Mouse (Mus musculus) kidney, postnatal 0 days (tissue): ENCODE data around the gene Unc13d. TPM values are rescaled to one million over a fixed set of nuclear protein-coding genes. Genes with fewer than 3 reads are reported as not detected.
"Not testable (repeated sequence)": the region's sequence is repeated elsewhere in the genome, so short reads cannot be mapped to it uniquely, and the experiment has no call there.

Experiments
- ATAC-seq: fragments of 200-750 bp; cut with Nextera tagmentation; replicated peaks from 2 replicates; pipeline ENCODE4 v1.8.0; 2017; ENCODE audit warnings: low read depth, moderate number of reproducible peaks, moderate TSS enrichment, moderate library complexity; ENCODE audit not compliant: low FRiP score
- DNase-seq: peaks from one replicate; pipeline ENCODE4 v3.0.0-alpha.2; 2016; ENCODE audit warnings: low spot score
- H3K27ac ChIP-seq: fragments of 300-500 bp; sonication (generic); 2 replicates; pipeline ENCODE4 v1.5.1; 2014; ENCODE audit warnings: mild to moderate bottlenecking
- H3K27me3 ChIP-seq: fragments of 300-500 bp; sonication (generic); 2 replicates; pipeline ENCODE4 v1.6.1; 2014; ENCODE audit warnings: low read length, mixed read lengths; ENCODE audit not compliant: insufficient read depth
- H3K36me3 ChIP-seq: fragments of 300-500 bp; sonication (generic); 2 replicates; pipeline ENCODE4 v1.6.1; 2014; ENCODE audit warnings: low read length, mixed read lengths; ENCODE audit not compliant: insufficient read depth
- H3K4me1 ChIP-seq: fragments of 300-500 bp; sonication (generic); replicated peaks from 2 replicates; pipeline ENCODE4 v1.6.1; 2014; ENCODE audit warnings: antibody characterized with exemption, low read length, mixed read lengths; ENCODE audit not compliant: insufficient read depth
- H3K4me2 ChIP-seq: fragments of 300-500 bp; sonication (generic); 2 replicates; pipeline ENCODE4 v1.6.1; 2014; ENCODE audit warnings: mild to moderate bottlenecking, low read length, moderate library complexity, mixed read lengths
- H3K4me3 ChIP-seq: fragments of 300-500 bp; sonication (generic); replicated peaks from 2 replicates; pipeline ENCODE4 v1.5.1; 2014; ENCODE audit warnings: low read depth, low read length
- H3K9ac ChIP-seq: fragments of 300-500 bp; sonication (generic); 2 replicates; pipeline ENCODE4 v1.6.1; 2014; ENCODE audit warnings: low read depth, low read length
- H3K9me3 ChIP-seq: fragments of 300-500 bp; sonication (generic); replicated peaks from 2 replicates; pipeline ENCODE4 v1.6.1; 2016; ENCODE audit warnings: low read length, inconsistent platforms, mixed read lengths
- CTCF ChIP-seq: IDR thresholded peaks from 2 replicates; pipeline ENCODE4 v1.5.1; 2016; ENCODE audit warnings: antibody characterized with exemption, low read depth, mild to moderate bottlenecking, moderate library complexity
- WGBS: fragments of 180-500 bp; shearing (Covaris S2); extraction: QIAGEN DNeasy Blood & Tissue Kit; methylation state at CpG from one replicate; pipeline ENCODE4 v1.1.7; 2014; 5-methylcytosine and 5-hydroxymethylcytosine counted together
- polyA plus RNA-seq: library from polyadenylated mRNA; unstranded; fragments of >200 nt; fragmentation: Nextera tagmentation; extraction: Ambion mirVana; gene quantifications from 2 replicates; pipeline ENCODE4 v1.2.1, GENCODE M21; 2015

Unc13d gene
- polyA plus RNA-seq, 1 experiment from 2014 or later: 0.54 TPM

DNA sequence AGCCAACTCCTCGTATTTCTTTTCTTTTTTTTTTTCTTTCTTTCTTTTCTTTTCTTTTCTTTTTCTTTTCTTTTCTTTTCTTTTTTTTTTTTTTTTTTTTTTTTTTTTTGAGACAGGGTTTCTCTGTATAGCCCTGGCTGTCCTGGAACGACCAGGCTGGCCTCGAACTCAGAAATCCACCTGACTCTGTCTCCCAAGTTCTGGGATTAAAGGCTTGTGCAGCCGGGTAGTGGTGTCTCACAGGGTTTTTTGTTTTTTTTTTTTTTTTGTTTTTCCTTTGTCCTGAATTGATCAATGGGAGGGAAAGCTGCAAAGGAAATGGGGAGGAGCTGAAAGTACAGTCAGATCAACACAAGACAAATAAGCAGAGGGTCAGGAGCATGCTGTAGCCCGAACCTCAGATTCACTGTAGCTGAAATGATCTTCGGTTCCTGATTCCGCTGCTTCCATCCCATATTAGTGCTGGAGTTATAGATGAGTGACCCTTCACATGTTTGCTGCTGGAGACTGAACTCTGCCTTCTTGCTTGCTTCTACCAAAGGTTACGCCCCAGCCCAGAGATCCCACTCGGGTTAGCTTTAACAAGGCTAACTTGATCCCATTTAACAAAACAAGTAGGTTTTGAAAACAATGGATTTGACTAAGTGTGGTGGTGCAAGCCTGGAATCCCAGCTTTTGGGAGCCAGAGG is 49.4 kb downstream of the Unc13d start:
- no peak for TF ChIP-seq CTCF
- Histone ChIP-seq H3K27me3 (no peaks in the 10 kb centered on the region), H3K27ac (no peak overlapping the region)

DNA sequence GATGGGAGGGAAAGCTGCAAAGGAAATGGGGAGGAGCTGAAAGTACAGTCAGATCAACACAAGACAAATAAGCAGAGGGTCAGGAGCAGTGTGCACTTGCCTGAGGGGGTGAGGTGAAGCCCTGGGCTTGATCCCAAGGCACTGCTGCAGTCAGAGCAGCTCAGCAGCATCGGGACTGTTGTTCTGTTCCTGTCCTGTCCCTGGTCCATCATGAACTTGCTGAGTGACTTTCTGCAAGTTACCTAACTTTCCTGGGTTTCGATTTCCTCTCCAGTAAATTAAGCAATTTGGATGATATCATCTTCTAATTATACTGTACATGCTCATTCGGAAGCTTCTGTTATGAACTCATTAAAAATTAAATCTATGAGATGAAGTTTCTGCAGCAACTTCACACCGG is 50.0 kb downstream of the Unc13d start, which contains the start of gene H3f3b:
Gene H3f3b (minus strand): TSS at position 207 of the 400 bp plus-strand sequence.
- ATAC-seq: no peak
- no peak within 1 kb of the TSS for H3K27ac ChIP-seq
- DNase-seq: no peak

More for the DNA sequence above, 49.4 kb downstream of the Unc13d start:
- 0 out of 2 replicates have a peak, but pooled peaks cover 4% of the 10 kb centered on the region for H3K36me3 ChIP-seq
- WGBS: 83% methylated on average over 9 of the region's 9 CpGs
- H3K4me2 ChIP-seq: no peak overlapping the region
- H3K4me1 ChIP-seq: peaks cover 10% of the 10 kb centered on the region
- DNase-seq (no peak), ATAC-seq (no peak)
- no peaks in the 10 kb centered on the region for H3K9me3 ChIP-seq
- H3K9ac ChIP-seq: no peak overlapping the region
- no peak overlapping the region for H3K4me3 ChIP-seq

DNA sequence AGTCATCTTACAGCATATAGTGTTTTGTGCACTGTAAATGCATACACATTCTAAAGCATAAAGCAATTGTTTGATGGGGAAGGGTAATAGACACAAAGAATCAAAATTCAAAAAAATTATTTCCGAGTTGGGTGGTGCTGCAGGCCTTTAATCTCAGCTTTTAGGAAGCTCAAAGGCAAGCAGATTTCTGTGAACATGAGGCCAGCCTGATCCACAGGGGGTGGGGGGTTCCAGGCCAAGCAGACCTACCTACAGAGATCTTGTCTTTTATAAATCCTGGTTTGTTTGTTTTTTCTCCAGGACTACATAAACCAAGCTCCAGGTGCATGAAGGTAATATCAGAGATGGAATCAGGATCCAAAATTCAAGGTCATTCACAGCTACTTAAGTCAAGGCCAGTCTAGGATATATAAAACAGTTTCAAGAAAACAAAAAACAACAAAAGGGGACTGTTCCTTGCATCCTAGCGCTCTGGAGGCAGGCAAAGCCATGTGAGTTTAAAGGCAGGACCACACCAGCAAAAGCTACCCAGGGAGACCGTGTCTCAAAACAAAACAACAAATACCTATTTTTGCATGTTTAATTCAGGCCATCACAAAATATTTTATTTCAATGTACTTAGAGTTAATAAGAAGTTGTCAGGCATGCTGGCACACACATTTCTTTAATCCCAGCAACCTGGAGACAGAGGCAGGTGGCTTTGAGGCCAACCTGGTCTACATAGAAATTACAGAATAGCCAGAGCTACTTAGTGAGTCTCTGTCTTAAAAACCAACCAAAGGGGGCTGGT is 52.5 kb downstream of the Unc13d start:
- WGBS: 92% methylated on average over 3 of the region's 3 CpGs
- no peak overlapping the region for H3K9ac ChIP-seq
- H3K27me3 ChIP-seq: no peaks in the 10 kb centered on the region
- no peaks in the 10 kb centered on the region for H3K4me1 ChIP-seq
- ATAC-seq (no peak), DNase-seq (no peak)
- H3K9me3 ChIP-seq: no peaks in the 10 kb centered on the region
- H3K27ac ChIP-seq: no peak overlapping the region
- no peak for TF ChIP-seq CTCF
- no peak overlapping the region for H3K4me3 ChIP-seq
- peaks cover 9% of the 10 kb centered on the region for H3K36me3 ChIP-seq
- H3K4me2 ChIP-seq: no peak overlapping the region

More for the DNA sequence above, 50.0 kb downstream of the Unc13d start, which contains the start of gene H3f3b:
- no peak within 1 kb of the TSS for H3K4me2 ChIP-seq
- no peaks in the 10 kb centered on the region for H3K27me3 ChIP-seq
- no peak within 1 kb of the TSS for H3K4me3 ChIP-seq
- H3K9ac ChIP-seq: no peak within 1 kb of the TSS
- H3K4me1 ChIP-seq: peaks cover 10% of the 10 kb centered on the region
- H3K36me3 ChIP-seq: 0 out of 2 replicates have a peak, but pooled peaks cover 5% of the 10 kb centered on the region
- no peaks in the 10 kb centered on the region for H3K9me3 ChIP-seq
- TF ChIP-seq CTCF: no peak
- 70% methylated on average over 4 of the region's 4 CpGs for WGBS

DNA sequence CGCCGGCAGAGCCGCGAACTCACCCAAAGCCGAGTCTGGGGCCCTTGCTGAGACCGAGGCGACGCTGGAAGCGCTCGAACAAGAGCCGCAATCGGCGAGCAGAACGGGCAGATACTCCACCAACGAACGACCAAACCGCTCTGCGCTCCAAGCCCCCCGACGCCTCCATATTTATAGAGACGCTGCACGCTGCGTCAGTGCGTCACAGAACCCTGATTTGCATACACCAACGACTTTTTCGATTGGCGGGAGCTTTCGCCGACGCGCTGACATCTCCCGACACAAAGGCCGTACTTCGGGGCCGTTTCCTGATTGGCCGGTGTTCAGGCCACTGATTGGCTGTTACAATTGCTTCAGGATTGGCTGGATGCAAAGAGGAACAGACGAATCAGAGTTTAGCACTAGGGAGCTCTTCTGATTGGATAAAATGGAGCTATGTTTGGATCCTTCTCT is 53.4 kb downstream of the Unc13d start:
- Histone ChIP-seq H3K9me3 (no peaks in the 10 kb centered on the region), H3K4me3 (peak overlapping the region; percentile 94), H3K36me3 (peaks cover 9% of the 10 kb centered on the region), H3K4me2 (no peak overlapping the region), H3K27ac (peak overlapping the region; percentile 95), H3K9ac (peak overlapping the region; percentile 99), H3K27me3 (no peaks in the 10 kb centered on the region), H3K4me1 (no peaks in the 10 kb centered on the region)
- ATAC-seq (peak; percentile 90), DNase-seq (peak; percentile 100)
- WGBS: under 1% methylated on average over 37 of the region's 37 CpGs
- TF ChIP-seq CTCF: no peak

DNA sequence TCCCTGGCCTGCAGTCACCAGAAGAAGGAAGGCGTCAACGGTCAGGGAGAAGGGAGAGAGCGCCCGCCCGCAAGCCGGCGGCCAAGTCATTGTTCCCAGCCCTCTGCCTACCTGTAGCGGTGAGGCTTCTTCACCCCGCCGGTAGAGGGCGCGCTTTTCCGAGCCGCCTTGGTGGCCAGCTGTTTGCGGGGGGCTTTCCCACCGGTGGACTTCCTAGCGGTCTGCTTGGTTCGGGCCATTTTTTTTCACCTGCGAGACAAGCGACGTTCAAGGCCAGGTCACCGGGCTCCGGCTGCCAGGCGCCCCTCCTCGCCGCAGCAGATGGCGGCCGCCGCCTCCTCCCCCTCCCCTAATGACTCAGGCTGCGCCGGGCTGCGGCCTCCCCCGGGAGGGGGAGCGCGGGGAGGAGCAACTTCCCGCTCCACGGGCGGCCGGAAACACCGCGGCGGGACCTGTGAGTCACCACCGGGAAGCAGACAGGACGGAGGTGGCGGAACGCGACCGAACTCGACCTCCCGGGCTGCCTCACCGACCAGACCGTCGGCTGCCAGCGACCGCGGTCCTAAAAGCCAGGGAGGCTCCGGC is 53.9 kb downstream of the Unc13d start:
- Histone ChIP-seq H3K4me3 (peak overlapping the region; percentile 94), H3K9me3 (no peaks in the 10 kb centered on the region), H3K27ac (peak overlapping the region; percentile 95), H3K9ac (peak overlapping the region; percentile 99), H3K4me1 (no peaks in the 10 kb centered on the region), H3K27me3 (no peaks in the 10 kb centered on the region), H3K36me3 (peaks cover 9% of the 10 kb centered on the region), H3K4me2 (peak overlapping the region; percentile 35)
- WGBS: under 1% methylated on average over 54 of the region's 57 CpGs
- TF ChIP-seq CTCF: peak; percentile 69
- DNase-seq: no peak
- peak; percentile 37 for ATAC-seq

DNA sequence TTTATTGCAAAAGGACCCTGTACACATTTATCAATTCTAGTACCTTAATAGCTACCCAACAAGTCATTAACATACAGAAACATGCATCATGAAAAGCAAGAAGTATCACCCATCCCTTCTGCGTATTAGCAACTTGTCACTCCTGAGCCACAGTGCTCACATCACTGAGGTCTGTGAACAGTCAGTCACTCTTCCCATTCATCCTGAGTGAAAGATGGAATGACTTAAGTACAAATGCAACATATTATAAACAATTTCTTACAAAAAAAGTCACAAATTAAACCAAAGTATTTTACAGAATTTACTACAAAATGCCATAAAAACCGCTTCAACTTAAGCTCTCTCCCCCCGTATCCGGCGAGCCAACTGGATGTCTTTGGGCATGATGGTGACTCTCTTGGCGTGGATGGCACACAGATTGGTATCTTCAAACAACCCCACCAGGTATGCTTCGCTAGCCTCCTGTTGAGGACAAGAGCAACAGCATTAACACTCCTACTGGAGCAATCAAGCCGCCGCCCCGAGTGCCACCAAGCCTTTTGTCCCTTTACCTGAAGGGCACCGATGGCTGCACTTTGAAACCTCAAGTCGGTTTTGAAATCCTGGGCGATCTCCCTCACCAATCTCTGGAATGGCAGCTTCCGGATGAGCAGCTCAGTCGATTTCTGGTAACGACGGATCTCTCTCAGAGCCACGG is 54.5 kb downstream of the Unc13d start:
- H3K4me2 ChIP-seq: peak overlapping the region; percentile 35
- peak overlapping the region; percentile 99 for H3K9ac ChIP-seq
- ATAC-seq, H3K4me1 ChIP-seq, H3K27me3 ChIP-seq, H3K9me3 ChIP-seq, DNase-seq, H3K36me3 ChIP-seq: not testable (repeated sequence)
- peak overlapping the region; percentile 94 for H3K4me3 ChIP-seq
- 2% methylated on average over 18 of the region's 18 CpGs for WGBS
- peak overlapping the region; percentile 95 for H3K27ac ChIP-seq
